Mouse (Mus musculus) layer of hippocampus, postnatal 14 days (tissue): Measurements from ENCODE around the gene Klhdc7b. TPM values are rescaled to one million over a fixed set of nuclear protein-coding genes. Genes with fewer than 3 reads are reported as not detected.

Source experiments
- DNase-seq, 2 experiments: peaks; one replicate each; pipeline ENCODE4 v3.0.0; 2021 to 2022; ENCODE audit warnings: low spot score in 2 of 2, mixed read lengths in 1 of 2
- total RNA-seq, 2 experiments: library from RNA; stranded (reverse); gene quantifications; 2 replicates each; pipeline ENCODE4 v1.2.3; 2021

The Klhdc7b gene
- total RNA-seq, 2 experiments from 2014 or later: 0.14 TPM; not detected in 1

DNA sequence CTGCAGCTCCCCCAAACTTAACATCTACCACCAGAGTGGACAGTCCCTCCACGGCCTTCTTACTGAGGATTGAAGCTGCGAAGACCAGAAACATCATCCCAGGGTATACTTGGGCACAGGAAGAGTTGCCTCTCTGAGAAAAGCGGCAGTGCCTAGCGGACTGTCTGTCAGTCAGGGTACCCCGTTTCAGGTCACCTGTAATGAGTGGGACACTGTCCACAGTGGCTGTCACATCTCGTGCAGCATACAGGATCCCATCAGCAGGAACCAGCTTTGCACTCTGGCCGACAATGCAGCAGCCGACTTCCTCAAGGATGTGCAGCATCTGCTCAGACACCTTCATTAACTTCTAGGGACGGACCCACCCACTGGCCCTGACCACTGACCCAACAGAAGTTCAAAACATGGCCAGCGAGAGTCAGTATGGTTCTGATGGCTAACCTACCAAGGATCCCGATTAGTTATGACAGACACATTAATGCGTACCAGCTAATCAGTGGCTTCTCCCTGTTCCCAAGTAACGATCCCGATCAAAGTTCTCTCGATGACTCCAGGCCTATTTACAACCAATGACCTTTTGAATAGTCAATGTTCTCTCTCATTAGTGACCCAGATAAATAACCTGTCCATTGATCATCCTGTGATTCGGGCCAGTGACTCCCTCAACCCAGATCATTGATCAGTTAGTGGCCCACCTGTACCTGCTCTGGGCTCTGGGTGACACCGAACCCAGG, 9.7 kb upstream of the Klhdc7b start:
- DNase-seq: no peak

DNA sequence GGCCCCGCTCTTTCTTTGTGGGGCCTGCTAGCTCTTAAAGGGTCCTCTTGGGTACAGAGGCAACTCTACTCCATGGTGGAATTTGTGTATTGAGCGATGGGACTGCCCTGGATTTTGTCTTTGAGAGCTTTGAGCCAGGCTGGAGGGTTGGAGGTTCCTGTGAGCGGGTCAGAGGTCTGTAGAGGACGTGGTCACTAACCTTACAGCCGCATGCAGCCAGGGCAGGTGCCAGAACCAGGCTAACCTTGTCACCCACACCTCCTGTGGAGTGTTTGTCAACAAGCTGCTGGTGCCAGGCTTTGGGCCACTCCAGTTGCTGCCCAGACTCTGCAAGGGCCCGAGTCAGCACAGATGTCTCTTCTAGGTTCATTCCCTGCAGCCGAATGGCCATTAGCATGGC, 8.7 kb upstream of the Klhdc7b start:
- DNase-seq: no peak

DNA sequence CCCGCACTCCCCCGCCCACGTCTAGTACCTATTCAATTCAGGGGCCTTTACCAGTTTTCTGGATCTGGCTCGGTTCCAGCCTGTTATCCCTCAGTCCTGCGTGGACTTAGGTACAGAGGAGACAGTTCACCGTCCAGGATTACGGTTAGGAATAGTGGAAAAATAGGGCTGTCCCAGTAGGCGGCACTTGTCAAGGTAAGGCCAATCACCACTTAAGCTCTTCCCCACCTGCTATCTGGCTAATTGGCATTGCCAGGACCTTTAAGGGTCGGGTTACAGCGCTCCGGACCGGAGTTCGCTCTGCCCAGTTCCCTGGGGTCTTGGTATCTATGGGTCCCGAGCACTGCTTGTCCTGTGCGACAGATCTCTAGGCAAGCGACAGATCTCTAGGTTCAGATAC, 7.8 kb upstream of the Klhdc7b start, which contains the start of gene Tymp:
Tymp (minus strand) TSS at position 83 of the 400 bp plus-strand sequence.
- no peak for DNase-seq

- DNase-seq: no peak
These were observed 7.4 kb upstream of the Klhdc7b start for GRCm38 (mm10) chr15:89377362-89377761.

DNA sequence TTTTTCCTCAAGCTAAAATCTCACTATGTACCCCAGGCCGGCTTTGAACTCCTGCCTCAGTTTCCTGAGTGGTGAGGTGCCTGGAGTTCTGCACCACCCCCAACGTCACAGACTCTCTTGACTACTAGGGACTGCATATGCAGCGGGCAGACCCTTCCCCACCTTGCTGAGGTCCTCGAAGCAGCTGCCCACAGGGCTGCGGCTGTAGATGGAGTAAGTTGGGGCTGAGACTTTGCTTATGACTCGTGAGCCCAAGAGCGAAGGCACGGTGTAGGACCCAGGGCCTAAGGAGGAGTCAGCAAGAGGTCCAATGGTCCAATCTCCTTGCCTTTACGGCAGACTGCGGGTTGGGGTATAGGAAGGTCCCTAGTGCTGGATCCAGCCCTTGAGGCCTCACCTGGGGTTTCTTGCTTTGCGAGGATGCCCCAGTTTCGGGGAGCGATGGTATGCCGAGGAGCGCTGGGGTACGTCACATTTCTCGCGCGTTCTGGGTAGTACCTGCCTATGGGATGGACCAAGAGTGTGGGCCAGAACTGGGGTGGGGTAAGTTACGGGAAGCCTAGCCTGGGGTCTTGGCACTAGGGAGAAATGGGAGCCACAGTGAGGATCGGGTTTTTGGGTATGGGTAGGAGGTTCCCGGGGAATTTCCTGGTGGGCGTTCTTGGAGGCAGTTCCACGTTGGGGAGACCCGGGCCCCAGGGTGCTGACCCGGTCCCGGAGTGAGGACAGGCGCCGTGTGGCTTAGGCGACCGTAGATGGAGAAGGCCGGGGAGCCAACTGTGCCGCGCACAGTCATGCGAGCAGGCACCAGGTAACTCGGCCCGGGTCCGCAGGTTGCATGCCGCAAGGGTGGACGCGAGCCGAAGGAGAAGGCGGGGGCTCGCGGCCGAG, 6.5 kb upstream of the Klhdc7b start:
- DNase-seq: no peak

- no peak for DNase-seq
These were observed 5.8 kb upstream of the Klhdc7b start, which contains the start of gene Odf3b for GRCm38 (mm10) chr15:89378831-89379401. Gene Odf3b (minus strand): TSS chr15:89379282.

GRCm38 (mm10) chr15:89379429-89379828, 5.3 kb upstream of the Klhdc7b start:
- DNase-seq: no peak

- no peak for DNase-seq
These were observed 2.4 kb downstream of the Klhdc7b start for GRCm38 (mm10) chr15:89387127-89387526.

- DNase-seq: no peak
These were observed 5.4 kb downstream of the Klhdc7b start for GRCm38 (mm10) chr15:89390081-89390480.

DNA sequence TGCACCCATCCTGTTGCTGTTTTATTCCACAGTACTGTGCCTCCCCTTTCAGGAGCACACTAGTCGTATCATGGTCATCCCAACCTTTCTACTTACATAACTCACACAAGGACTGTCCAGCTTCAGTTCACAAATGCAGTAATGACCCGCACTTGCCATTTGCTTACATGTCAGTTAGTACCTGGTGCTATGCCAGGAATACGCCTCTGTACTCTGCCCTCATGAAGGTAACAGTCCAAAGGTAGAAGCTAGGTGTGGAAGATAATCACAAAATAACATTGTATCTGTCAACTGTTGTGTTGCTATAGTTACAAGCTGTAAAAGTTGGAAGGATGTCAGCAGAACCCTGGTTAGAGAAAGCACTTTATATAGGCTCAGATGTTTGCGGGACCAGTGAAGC, 12.2 kb downstream of the Klhdc7b start:
- DNase-seq: no peak

- DNase-seq: no peak
These were observed 13.4 kb downstream of the Klhdc7b start for GRCm38 (mm10) chr15:89398146-89398545.

DNA sequence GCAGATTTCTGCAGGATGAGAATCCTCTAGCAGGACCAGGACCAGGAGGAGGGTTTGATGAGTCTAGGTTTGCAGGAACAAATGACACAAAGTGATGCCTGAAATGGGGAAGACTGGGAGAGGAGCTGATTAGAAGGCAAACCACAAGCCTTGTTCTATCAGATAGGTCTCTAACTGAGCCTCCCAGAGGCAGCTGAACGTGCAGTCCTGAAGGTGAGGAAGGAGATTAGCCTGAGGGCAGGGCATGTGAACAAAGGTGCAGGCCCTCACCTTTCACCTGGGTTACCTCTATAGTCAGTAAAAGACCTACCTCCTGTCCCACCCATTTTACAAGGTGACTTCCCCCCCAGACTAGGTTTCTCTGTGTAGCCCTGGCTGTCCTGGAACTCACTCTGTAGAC, 15.0 kb downstream of the Klhdc7b start:
- no peak for DNase-seq

- DNase-seq: no peak
These were observed 17.8 kb downstream of the Klhdc7b start for GRCm38 (mm10) chr15:89402471-89402870.

DNA sequence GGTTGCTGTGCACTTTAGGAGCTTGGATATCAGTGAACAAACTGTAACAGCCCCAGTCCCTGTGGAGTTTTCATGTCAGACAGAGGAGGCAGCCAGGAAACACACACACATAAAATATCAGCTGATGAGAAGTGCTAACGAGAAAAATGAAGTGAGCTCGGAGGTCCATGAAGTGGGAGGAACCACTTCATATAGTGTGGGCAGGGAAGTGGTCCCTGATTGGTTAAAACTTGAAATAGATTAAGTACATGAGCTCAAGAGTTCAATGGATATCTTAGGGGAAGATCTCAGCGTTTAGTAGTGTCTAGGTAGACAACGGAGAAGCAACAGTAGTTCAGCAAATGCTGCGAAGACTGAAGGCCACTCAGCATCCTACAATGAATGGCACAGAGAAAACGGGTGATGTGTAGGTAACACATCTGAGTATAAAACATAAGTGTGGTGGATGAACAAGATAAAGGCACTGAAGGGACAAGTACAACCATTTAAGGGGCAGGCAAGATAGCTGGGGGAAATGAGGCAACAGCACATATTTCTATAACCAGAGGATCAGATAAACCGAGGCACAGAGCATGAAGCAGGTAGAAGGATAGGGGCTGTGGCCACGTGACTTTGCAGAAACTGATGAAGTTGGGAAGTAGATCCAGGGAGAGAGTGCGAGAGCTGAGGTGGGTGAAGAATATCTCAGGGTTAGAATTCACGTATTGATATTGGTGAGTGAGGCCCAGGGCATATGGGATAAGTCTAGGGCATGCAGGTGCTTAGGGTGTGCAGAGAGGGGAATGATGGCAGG, 20.3 kb downstream of the Klhdc7b start:
- no peak for DNase-seq

DNA sequence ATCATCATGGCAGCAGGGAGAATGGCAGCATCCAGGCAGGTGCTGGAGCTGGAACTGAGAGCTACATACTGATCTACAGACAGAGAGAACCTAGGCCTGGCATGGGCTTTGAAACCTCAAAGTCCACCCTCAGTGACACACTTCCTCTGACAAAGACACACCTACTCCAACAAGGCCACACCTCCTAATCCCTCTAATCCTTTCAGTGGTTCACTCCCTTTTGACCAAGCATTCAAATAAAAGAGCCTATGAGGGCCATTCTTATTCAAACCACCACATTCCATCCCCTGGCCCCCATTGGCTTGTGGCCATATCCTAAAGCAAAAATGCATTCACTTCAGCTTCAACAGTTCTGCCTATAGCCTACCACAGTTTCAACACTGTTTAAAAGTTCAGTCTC, 22.0 kb downstream of the Klhdc7b start:
- DNase-seq: no peak

DNA sequence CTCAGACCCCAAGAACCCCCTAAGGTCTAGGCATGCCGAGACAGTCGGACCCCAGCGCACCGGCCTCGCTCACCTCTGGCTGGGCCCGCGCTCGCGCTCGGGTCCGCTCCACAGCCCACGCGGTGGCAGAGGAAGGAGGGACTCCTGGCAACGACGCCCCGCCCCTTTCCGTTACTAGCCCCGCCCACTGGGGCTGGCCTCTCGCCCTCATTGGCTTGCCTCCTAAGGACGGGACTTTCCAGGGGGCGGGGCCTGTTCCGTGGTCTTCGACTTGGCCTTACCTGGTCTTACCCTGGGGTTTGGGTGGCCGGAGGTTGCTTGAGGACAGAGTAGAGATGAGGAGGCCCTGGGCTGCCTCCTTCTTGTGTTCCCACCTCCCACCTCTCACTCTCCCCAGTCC, 25.4 kb downstream of the Klhdc7b start, which contains the start of gene Syce3:
Syce3 (minus strand) TSS at position 386 of the 400 bp plus-strand sequence.
- DNase-seq: no peak

DNA sequence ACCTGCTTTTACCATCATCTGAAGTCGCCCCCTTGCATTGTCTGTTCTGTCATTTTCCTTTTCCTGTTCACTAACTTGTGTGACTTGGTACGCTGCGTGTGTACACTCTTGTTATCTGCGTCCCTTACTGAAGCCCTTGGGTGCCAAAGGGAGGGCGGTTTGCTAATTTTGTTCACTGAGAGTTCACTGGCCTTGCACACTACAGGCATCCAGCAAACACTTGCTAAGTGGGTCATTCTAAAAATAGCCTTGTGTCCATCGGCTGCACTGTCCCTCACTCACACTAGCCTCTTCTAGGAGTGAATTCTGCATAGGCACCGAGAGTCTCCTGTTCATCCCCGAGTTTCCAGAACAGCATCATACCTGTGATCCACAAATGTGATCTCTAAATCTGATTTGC, 30.6 kb downstream of the Klhdc7b start:
- DNase-seq: no peak

DNA sequence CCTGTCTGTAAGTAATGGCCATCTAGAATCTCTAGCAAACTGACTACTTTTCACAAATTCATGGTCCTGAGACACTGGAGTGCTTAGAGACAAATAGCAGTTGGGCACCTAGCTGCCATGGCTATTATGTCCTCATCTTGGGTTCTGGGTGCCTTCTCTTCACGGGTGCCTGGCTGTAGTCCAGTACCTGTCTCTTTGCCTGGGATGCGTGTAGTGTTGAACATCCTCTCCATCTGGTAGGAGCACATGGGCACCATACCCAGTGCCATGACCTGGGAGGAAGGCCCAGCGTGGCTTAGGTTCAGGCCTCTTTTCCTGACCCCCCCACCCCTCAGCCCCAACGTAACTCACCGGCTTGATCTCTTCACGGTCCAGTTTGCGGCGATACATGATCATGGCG, 37.2 kb downstream of the Klhdc7b start:
- no peak for DNase-seq

GRCm38 (mm10) chr15:89424621-89425020, 39.9 kb downstream of the Klhdc7b start:
- no peak for DNase-seq

GRCm38 (mm10) chr15:89425711-89426121, 41.0 kb downstream of the Klhdc7b start, which contains the start of gene Cpt1b:
Gene Cpt1b (minus strand): TSS chr15:89425863.
- DNase-seq: no peak

GRCm38 (mm10) chr15:89426716-89427115, 42.0 kb downstream of the Klhdc7b start:
- no peak for DNase-seq
